Mouse (Mus musculus) left cerebral cortex, postnatal 36 days (tissue): ENCODE results near the gene Gm10112. TPM values are rescaled to one million over a fixed set of nuclear protein-coding genes. Genes with fewer than 3 reads are reported as not detected.

Source experiments
- DNase-seq, 2 experiments: peaks; one replicate each; pipeline ENCODE4 v3.0.0; 2021 to 2022; ENCODE audit warnings: low spot score in 2 of 2, mixed read lengths in 1 of 2
- intact Hi-C: fragments of 180-260 bp; cut with DNase I; formaldehyde crosslinking; loops from one replicate; pipeline ENCODE4 v1.15.1; 2025
- total RNA-seq, 2 experiments: library from RNA; stranded (reverse); gene quantifications; 2 replicates each; pipeline ENCODE4 v1.2.3; 2021

The Gm10112 gene
- not detected for total RNA-seq

GRCm38 (mm10) chrX:111168040-111168439 lies at the start of gene Gm10112:
Gm10112 (plus strand) TSS chrX:111168340.
- intact Hi-C loops: no loop called here

GRCm38 (mm10) chrX:111189574-111189973 lies 21.4 kb downstream of the Gm10112 start:
- DNase-seq: no peak
- intact Hi-C loops: loop anchor here (5.0 kb wide), 1 partner anchor 1797 kb away; no protein-coding TSS in a partner anchor

More at GRCm38 (mm10) chrX:111168040-111168439, at the start of gene Gm10112:
- no peak for DNase-seq

GRCm38 (mm10) chrX:111196376-111196775 lies 28.2 kb downstream of the Gm10112 start:
- intact Hi-C loops: loop anchor here (5.0 kb wide), 1 partner anchor 1151 kb away; no protein-coding TSS in a partner anchor
- DNase-seq: no peak

- intact Hi-C loops: loop anchor here (1.0 kb wide), 1 partner anchor 1138 kb away; no protein-coding TSS in a partner anchor
- DNase-seq: peak; percentile 3 to 19
These were observed 42.1 kb downstream of the Gm10112 start for GRCm38 (mm10) chrX:111210225-111210624.

Other genes with a start within 250 kb of the Gm10112 start
- not detected for gene Cylc1, start 57.9 kb upstream of the Gm10112 start, total RNA-seq